Mouse (Mus musculus) ovary, postnatal 10 days (tissue): Measurements from ENCODE around the gene Arfgap3.
"Not testable (repeated sequence)": the region's sequence is repeated elsewhere in the genome, so short reads cannot be mapped to it uniquely, and the experiment has no call there.

Experiments used
- DNase-seq: peaks from one replicate; pipeline ENCODE4 v3.0.0; 2022; ENCODE audit warnings: low spot score

Gene Arfgap3

GRCm38 (mm10) chr15:83293706-83294645 lies 56.1 kb downstream of the Arfgap3 start:
- no peak for DNase-seq

GRCm38 (mm10) chr15:83293144-83293543 lies 56.9 kb downstream of the Arfgap3 start:
- DNase-seq = no peak

GRCm38 (mm10) chr15:83292261-83293056 lies 57.6 kb downstream of the Arfgap3 start:
- no peak for DNase-seq

- no peak for DNase-seq
Measured at GRCm38 (mm10) chr15:83290899-83291298, 59.1 kb downstream of the Arfgap3 start.

GRCm38 (mm10) chr15:83284828-83285227 lies 65.2 kb downstream of the Arfgap3 start:
- DNase-seq = no peak

- DNase-seq = no peak
Measured at GRCm38 (mm10) chr15:83282397-83282796, 67.7 kb downstream of the Arfgap3 start.

GRCm38 (mm10) chr15:83281303-83281702 lies 68.7 kb downstream of the Arfgap3 start:
- no peak for DNase-seq

- DNase-seq = no peak
Measured at GRCm38 (mm10) chr15:83278579-83278978, 71.5 kb downstream of the Arfgap3 start.

GRCm38 (mm10) chr15:83277451-83277850 lies 72.6 kb downstream of the Arfgap3 start:
- no peak for DNase-seq

GRCm38 (mm10) chr15:83274237-83274636 lies 75.8 kb downstream of the Arfgap3 start:
- DNase-seq = not testable (repeated sequence)

- no peak for DNase-seq
Measured at GRCm38 (mm10) chr15:83273017-83273416, 77.0 kb downstream of the Arfgap3 start.

- not testable (repeated sequence) for DNase-seq
Measured at GRCm38 (mm10) chr15:83271221-83271620, 78.8 kb downstream of the Arfgap3 start.

GRCm38 (mm10) chr15:83269985-83270384 lies 80.1 kb downstream of the Arfgap3 start:
- DNase-seq = not testable (repeated sequence)

- DNase-seq = not testable (repeated sequence)
Measured at GRCm38 (mm10) chr15:83268428-83268827, 81.6 kb downstream of the Arfgap3 start.

- DNase-seq = no peak
Measured at GRCm38 (mm10) chr15:83265269-83265668, 84.8 kb downstream of the Arfgap3 start.

- no peak for DNase-seq
Measured at GRCm38 (mm10) chr15:83263405-83263804, 86.6 kb downstream of the Arfgap3 start.

- DNase-seq = no peak
Measured at GRCm38 (mm10) chr15:83257906-83258305, 92.1 kb downstream of the Arfgap3 start.

- DNase-seq = no peak
Measured at GRCm38 (mm10) chr15:83256491-83256890, 93.6 kb downstream of the Arfgap3 start.

- no peak for DNase-seq
Measured at GRCm38 (mm10) chr15:83255944-83256343, 94.1 kb downstream of the Arfgap3 start.

- no peak for DNase-seq
Measured at GRCm38 (mm10) chr15:83255191-83255782, 94.8 kb downstream of the Arfgap3 start.

- DNase-seq = no peak
Measured at GRCm38 (mm10) chr15:83254372-83255070, 95.5 kb downstream of the Arfgap3 start.

GRCm38 (mm10) chr15:83252060-83252459 lies 98.0 kb downstream of the Arfgap3 start:
- DNase-seq = no peak
